8 mouse cellular contexts compared by ENCODE assay signal in the genomic region with DNA sequence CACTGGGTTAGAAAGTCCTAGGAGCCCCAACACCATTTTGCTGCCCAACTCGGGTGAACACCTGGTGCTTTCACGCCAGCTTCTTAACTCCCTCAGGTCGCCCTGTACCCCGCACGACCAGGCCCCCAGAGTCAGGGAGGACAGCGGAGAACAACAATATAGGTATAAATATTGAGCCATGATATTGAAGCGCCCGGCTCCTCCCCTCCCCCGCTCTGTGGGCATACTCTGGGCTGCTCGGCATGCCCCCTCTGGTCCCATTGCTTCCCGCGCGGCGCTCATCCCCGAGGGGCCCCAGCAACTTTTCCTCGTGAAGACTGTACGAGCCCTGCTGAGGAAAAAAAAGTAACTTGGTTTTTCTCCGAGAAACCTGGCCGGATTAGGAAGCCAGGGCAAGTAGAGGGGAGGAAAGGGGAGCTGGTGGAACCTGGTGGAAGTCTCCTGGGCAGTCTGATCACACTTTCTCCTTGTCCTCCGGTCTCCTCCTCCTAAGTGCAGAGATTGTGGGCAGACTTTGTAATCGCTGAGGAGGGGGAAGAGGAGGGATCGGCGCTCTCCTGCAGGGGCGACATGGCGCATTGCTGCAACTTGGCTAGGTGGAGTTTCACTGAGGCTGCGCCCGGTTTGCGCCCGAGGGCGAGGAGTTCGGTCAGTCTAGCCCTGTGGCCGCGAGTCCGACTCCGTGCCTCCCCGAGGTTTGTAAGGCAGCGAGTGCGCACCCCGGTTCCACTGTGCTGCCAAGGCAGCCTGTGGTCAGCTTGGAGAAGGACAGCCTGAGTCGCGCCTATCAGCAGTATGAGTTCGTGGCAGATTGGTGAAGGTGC. TPM values are rescaled to one million over a fixed set of nuclear protein-coding genes. Genes with fewer than 3 reads are reported as not detected.
DNase-seq lines count a peak whose midpoint lies in the region.

No protein-coding gene starts in this region.

- 1% methylated on average over 42 of the region's 42 CpGs for WGBS in heart, embryonic 10.5 days
- 1% methylated on average over 42 of the region's 42 CpGs for WGBS in midbrain, embryonic 10.5 days

- H3K27me3 ChIP-seq in heart, embryonic 10.5 days (ENCODE audit: insufficient read depth, poor library complexity, severe bottlenecking), result peaks cover 55% of the 10 kb centered on the region
- peaks cover 59% of the 10 kb centered on the region for H3K27me3 ChIP-seq in midbrain, embryonic 10.5 days (ENCODE audit: low read depth, poor library complexity, severe bottlenecking)

- no peak overlapping the region for H3K27ac ChIP-seq in heart, embryonic 10.5 days
- H3K27ac ChIP-seq in midbrain, embryonic 10.5 days (replicated peaks), result no peak overlapping the region

- peak overlapping the region; percentile 65 for H3K4me3 ChIP-seq in heart, embryonic 10.5 days
- H3K4me3 ChIP-seq in midbrain, embryonic 10.5 days, result peak overlapping the region; percentile 52

- H3K9me3 ChIP-seq in heart, embryonic 10.5 days, result no peaks in the 10 kb centered on the region
- H3K9me3 ChIP-seq in midbrain, embryonic 10.5 days (replicated peaks), result no peaks in the 10 kb centered on the region

- H3K36me3 ChIP-seq in heart, embryonic 10.5 days, result no peaks in the 10 kb centered on the region
- H3K36me3 ChIP-seq in midbrain, embryonic 10.5 days, result no peaks in the 10 kb centered on the region

- DNase-seq in heart, embryonic 10.5 days (ENCODE audit: low spot score), result peak; percentile 74
- DNase-seq in heart, adult 18-20 months, result no peak
- peak; percentile 8 for DNase-seq in ZHBTc4 (ENCODE audit: low read depth, low spot score)
- peak; percentile 16 for DNase-seq in forelimb bud, embryonic 11.5 days (ENCODE audit: low read depth, low spot score)
- peak; percentile 46 for DNase-seq in midbrain, embryonic 10.5 days (ENCODE audit: low spot score)
- DNase-seq in spleen, adult 18-20 months, result no peak
- no peak for DNase-seq in urinary bladder, adult 2 months (ENCODE audit: low spot score)
- no peak for DNase-seq in B cell, adult 2 months

- peaks cover 15% of the 10 kb centered on the region for H3K4me1 ChIP-seq in heart, embryonic 10.5 days
- peaks cover 32% of the 10 kb centered on the region for H3K4me1 ChIP-seq in midbrain, embryonic 10.5 days

RNA-seq across cellular contexts. Expression of a gene that starts 23.6 kb away (rescaled TPM):
- polyA plus RNA-seq in heart, embryonic 10.5 days (2016; fragmentation: Nextera tagmentation; extraction: Ambion mirVana), result not detected in 2 replicates
- total RNA-seq in heart, adult 18-20 months (2021), result not detected
- polyA plus RNA-seq in midbrain, embryonic 10.5 days (2016; fragmentation: Nextera tagmentation; extraction: Ambion mirVana), result not detected in 2 replicates
- not detected in 2 replicates for polyA plus RNA-seq in urinary bladder, adult 2 months (2012; rRNA removed)

RNA-seq across cellular contexts. Expression of a gene that starts 32.8 kb away (rescaled TPM):
- not detected in 2 replicates for polyA plus RNA-seq in heart, embryonic 10.5 days (2016; fragmentation: Nextera tagmentation; extraction: Ambion mirVana)
- total RNA-seq in heart, adult 18-20 months (2021), result not detected
- not detected in 2 replicates for polyA plus RNA-seq in midbrain, embryonic 10.5 days (2016; fragmentation: Nextera tagmentation; extraction: Ambion mirVana)
- polyA plus RNA-seq in urinary bladder, adult 2 months (2012; rRNA removed), result 0.56 and 0.57 TPM in 2 replicates

RNA-seq across cellular contexts. Expression of a gene that starts 45.3 kb away (rescaled TPM):
- polyA plus RNA-seq in heart, embryonic 10.5 days (2016; fragmentation: Nextera tagmentation; extraction: Ambion mirVana), result not detected in 2 replicates
- total RNA-seq in heart, adult 18-20 months (2021), result not detected
- polyA plus RNA-seq in midbrain, embryonic 10.5 days (2016; fragmentation: Nextera tagmentation; extraction: Ambion mirVana), result not detected in 2 replicates
- not detected in 2 replicates for polyA plus RNA-seq in urinary bladder, adult 2 months (2012; rRNA removed)

RNA-seq across cellular contexts. Expression of a gene that starts 59.3 kb away (rescaled TPM):
- not detected in 2 replicates for polyA plus RNA-seq in heart, embryonic 10.5 days (2016; fragmentation: Nextera tagmentation; extraction: Ambion mirVana)
- not detected for total RNA-seq in heart, adult 18-20 months (2021)
- polyA plus RNA-seq in midbrain, embryonic 10.5 days (2016; fragmentation: Nextera tagmentation; extraction: Ambion mirVana), result not detected in 2 replicates
- polyA plus RNA-seq in urinary bladder, adult 2 months (2012; rRNA removed), result not detected in 2 replicates

Comparison
In these comparisons a context has a peak if more than half of its experiments do, and no peak if none do; other contexts are left out.
1. DNase-seq: peak in heart, embryonic 10.5 days (single experiment), ZHBTc4 (single experiment), forelimb bud, embryonic 11.5 days (single experiment) and midbrain, embryonic 10.5 days (single experiment); none in heart, adult 18-20 months (0 of 2), spleen, adult 18-20 months (0 of 2), urinary bladder, adult 2 months (single experiment) and B cell, adult 2 months (0 of 2).